Mouse (Mus musculus): Measurements from ENCODE around the gene Tsc22d3. TPM values are rescaled to one million over a fixed set of nuclear protein-coding genes. Genes with fewer than 3 reads are reported as not detected.

Gene Tsc22d3
- 10 to 100 TPM; 74.0 to 79.1 TPM for total RNA-seq (2021)
- long read RNA-seq, experiment 1, transcript Tsc22d3-202 (3 exons, 1,790 nt), result minor isoform, 24 of 97 reads
- long read RNA-seq, experiment 1, transcript Tsc22d3-201 (3 exons, 1,974 nt), result major isoform, 28 of 97 reads
- long read RNA-seq, experiment 1, partial matches to known transcripts, result 3 of 97 reads
- long read RNA-seq, experiment 1, other reads (novel, unspliced or antisense), result 41 of 97 reads
- long read RNA-seq, experiment 2, transcript Tsc22d3-203 (4 exons, 1,552 nt), result minor isoform, 5 of 130 reads
- long read RNA-seq, experiment 2, transcript Tsc22d3-201 (3 exons, 1,974 nt), result minor isoform, 29 of 130 reads
- long read RNA-seq, experiment 2, transcript Tsc22d3-202 (3 exons, 1,790 nt), result major isoform, 50 of 130 reads
- long read RNA-seq, experiment 2, partial matches to known transcripts, result 16 of 130 reads
- long read RNA-seq, experiment 2, other reads (novel, unspliced or antisense), result 29 of 130 reads

- DNase-seq (ENCODE audit: low spot score in 2 of 2), result peak in 1 of 2 experiments; percentile 5
Measured at GRCm38 (mm10) chrX:140600410-140601109, at the start of gene Tsc22d3. Gene Tsc22d3, minus strand, starts transcription at chrX:140600659.

DNA sequence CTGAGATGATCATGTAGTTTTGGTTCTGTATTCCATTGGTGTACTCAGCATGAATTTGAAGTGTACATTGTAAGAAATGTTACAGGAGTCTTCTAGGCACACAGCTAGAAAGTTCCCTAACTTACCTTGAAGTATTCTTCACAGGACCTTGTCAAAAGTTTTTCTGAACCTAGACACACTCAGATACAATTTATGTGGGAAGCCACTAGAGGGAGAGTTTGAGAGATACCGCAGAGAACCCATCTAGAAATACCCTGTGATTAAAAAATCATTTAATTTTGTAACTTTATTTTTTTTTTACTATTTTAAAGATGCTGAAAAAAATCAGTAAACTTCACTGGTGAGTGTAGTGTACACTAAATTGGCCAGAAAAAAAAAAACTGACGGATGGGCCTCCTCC is 39.1 kb upstream of the Tsc22d3 start:
- no peak for DNase-seq (ENCODE audit: low spot score in 2 of 2)

- no peak for DNase-seq (ENCODE audit: low spot score in 2 of 2)
Measured at GRCm38 (mm10) chrX:140638028-140638427, 37.6 kb upstream of the Tsc22d3 start.

DNA sequence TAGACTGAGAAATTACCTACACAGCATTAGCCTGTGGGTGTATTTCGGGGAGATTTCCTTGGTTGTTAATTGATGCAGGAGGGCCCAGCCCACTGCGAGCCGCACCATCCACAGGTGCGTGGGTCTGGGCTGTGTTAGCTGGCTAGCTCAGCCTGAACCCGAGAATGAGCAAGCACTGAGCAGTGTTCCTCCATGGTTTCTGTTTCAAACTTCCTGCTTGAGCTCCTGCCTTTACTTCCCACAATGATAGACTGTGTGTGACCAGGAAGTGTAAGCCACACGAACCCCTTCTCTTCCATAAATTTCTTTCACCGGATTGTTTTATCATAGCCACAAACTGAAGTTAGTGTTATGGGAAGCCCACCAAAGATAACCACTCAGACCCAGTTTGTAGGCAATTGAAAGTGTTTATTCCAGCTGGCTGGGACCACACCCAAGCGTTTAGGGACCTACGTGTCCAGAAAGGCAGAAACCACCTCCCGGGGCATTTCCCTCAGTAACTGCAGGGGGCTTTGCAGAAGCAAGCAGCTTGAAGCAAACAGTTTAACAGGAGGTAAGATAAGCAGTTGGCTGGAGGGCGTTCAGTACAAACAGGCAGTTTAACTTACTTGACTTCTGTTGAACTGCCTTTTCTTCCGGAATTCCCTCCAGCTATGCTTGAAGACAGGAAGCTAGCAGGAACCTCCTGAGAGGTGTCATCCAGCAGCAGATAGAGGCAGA is 24.6 kb upstream of the Tsc22d3 start:
- no peak for DNase-seq (ENCODE audit: low spot score in 2 of 2)

DNA sequence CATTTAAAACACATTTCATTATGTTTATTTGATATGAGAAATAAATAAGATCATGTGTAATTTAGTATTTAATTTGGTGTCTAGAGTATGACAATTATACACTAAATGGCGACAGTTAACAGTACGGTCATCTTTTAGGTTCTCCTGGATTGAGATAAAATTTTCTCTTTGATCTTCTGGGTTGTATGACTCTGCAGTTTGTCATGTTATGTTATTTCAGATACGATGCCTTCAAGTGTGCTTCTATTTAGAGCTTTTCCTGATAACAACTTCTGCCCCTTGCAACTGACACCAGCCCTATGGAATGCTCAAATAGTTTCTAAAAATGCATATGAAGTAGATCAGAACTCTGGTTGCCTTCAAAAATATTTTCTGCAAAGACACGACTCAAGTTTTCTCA is 9.5 kb upstream of the Tsc22d3 start:
- DNase-seq (ENCODE audit: low spot score in 2 of 2), result no peak

DNA sequence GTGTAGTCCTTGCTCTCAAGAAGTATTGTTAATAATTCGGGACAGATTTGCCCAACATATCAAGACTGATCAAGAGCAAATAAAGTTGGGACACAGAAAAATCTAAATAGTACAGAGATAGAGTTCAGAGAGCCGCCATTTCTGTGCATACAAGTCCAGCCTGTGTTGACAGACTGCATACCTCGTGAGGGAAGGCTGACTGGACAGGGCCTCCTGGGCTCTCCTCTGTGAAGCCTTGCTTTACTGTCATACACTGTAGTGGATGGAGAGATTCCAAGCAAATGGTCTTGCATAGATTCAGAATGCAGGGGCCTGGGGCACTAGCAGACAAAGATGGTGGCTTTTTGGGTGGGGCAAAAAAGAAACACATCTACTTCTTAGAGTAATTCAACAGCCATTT is 1.4 kb upstream of the Tsc22d3 start:
- no peak for DNase-seq (ENCODE audit: low spot score in 2 of 2)

- DNase-seq (ENCODE audit: low spot score in 2 of 2), result no peak
Measured at GRCm38 (mm10) chrX:140601311-140601710, 852 bp upstream of the Tsc22d3 start.

DNA sequence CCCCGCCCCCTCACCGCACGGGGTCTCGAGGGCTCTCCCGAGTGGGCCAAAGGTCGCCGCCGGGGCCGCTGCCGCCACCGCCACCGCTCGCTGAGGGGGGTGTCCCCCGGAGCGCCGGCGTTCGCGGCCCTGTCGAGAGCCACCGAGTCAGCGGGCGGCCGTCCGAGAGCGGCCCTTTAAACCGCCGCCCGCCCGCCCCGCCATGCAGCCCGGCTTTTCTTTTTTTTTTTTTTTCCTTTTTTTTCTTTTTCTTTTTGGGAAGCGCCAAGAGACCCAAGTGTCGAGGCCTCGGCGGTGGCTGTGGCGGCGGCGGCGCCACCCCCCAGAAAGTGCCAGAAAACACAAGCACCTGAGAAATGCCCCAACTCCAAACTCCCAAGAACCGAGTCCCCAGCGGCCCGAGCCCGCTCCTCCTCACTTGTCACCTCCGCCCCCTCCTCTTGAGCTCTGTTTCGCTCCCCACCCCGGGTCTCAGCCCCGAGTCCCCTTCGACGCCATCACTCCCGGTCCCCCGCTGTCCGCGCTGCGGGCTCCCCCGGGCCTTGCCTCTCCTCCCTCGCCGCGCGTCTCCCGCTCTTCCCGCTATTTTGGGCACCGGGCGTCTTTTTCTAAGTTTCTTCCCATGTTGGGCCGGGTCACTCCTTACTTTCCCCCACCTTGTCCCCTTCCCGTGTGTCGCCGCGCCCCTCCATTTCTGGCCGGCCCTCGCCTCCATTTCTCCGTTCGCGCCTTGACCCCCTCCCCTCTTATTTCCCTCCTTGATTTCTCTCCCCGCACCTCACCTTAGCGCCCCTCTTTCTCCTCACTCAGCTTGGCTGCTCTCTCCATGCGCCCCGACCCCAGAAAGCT is 674 bp downstream of the Tsc22d3 start:
- DNase-seq (ENCODE audit: low spot score in 2 of 2), result no peak

- peak; percentile 15 to 22 for DNase-seq (ENCODE audit: low spot score in 2 of 2)
Measured at GRCm38 (mm10) chrX:140598850-140599560, 1.5 kb downstream of the Tsc22d3 start.

GRCm38 (mm10) chrX:140598194-140598849 is 2.1 kb downstream of the Tsc22d3 start:
- no peak for DNase-seq (ENCODE audit: low spot score in 2 of 2)

DNA sequence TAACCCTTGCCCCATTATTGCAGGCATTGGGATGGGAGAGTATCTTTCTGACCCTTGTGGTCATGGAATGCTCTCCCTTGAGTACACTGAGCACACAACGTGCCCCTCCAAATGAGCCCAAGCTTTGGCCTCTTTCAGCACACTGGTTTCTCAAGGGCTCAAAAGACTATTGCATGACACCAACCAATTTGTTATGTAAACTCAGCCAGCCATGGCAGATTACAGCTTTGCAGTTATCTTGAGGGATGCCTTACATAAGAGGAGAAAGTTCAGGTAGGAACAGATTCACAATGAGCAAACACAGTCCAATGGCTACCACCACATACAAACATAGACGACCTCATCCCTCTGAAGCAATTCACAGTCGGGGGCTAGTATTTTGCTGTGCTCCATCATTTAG is 9.3 kb downstream of the Tsc22d3 start:
- no peak for DNase-seq (ENCODE audit: low spot score in 2 of 2)

DNA sequence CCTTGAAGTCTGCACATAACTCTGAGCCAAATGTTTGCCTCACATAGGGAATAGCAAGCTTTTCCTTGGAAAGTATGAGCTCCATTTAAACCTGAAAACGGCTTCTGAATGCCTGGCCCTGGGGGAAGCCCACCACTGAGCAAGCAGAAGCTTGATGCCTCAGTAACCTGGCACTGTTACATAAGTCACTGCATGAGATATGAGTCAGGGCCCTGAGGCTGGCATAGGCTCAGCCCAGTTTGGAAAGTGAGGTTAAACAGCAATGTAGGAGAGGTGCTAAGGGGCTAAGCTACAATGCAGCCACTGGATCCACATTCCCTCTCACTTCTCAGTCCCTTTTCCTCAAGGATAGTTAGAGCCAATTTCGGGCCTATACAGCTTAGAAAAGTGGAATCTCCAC is 10.3 kb downstream of the Tsc22d3 start:
- no peak for DNase-seq (ENCODE audit: low spot score in 2 of 2)

DNA sequence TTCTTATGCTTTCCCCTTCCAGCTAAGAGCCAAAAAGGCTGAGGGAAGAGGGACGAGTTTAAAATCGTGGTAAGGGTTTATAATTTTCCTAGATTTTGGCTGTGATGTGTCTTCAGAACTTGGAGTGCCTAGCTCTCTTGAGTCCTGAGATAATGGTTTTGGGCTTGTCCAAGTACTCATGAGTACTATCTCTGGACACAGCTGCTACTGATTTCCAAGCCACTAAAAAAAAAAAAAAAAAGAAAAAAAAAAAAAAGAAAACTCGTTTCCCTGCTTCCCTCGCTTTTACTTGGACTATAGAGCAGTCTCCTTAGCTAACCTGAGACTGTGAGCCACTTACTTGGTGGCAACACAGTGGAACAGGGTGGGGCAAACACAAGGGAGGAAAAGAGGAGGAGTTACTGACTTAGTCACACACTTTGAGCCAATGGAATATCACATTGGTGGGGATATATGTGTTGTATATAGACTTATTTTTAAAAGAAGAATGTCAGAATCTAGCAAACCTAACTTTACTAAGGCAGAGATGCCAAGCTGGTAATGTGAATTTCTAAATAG is 11.2 kb downstream of the Tsc22d3 start:
- DNase-seq (ENCODE audit: low spot score in 2 of 2), result no peak

DNA sequence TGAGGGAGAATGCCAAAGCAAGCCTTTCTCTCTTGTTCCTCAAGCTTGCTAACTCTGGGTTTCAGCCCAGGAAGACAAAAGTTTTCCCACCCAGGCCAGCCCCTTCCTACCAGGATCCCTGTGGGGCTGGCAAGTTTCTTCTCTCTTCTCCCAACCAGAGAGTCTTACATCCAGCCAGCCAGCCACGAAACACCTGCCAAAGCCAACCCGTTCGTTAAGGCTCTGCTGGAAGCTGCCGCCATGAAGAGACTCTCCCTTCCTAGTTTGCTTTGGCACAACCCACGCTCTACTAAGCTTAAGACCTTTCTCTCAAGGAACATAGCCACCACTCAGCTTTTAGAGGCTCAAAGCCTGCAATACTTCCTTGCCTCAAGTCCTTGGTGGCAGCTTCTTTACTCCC is 11.9 kb downstream of the Tsc22d3 start:
- DNase-seq (ENCODE audit: low spot score in 2 of 2), result no peak

DNA sequence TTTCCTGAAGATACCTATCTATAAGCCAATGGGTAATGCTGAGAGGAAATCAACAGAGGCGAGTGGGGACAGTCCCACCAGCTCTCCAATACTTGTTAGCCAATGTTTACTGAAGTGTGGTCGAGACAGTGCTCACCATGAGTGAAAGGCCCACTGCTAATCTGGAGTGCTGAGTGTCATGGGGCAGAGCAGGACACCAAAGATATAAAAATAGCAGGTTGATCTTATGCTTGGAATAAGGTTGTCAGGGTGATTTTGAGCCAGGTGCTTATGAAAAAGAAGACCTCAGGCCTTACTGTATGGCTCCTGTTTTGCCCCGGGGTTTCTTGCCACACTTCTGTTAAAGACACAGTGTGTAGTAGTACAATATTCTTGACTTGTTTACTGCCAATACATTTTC is 20.0 kb downstream of the Tsc22d3 start:
- no peak for DNase-seq (ENCODE audit: low spot score in 2 of 2)

- DNase-seq (ENCODE audit: low spot score in 2 of 2), result no peak
Measured at GRCm38 (mm10) chrX:140575636-140576035, 24.8 kb downstream of the Tsc22d3 start.

DNA sequence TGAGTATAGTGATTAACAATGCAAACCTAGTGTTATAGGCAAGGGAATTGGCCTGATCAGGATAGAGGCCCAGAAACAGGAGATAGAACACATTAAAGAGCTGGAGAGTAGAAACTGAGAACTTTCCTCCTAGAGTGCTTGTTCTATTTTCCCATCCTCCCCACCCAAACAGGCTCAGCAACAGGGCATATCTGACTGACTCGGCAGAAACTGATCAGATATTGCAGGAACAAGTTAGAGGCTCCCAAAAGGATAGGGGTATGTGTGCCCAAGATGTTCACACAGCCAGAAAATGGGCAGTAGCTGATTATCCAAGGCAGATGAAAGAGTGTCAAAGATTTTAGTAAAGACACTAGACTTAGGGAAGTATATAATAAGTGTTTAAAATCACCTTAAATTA is 25.3 kb downstream of the Tsc22d3 start:
- no peak for DNase-seq (ENCODE audit: low spot score in 2 of 2)

GRCm38 (mm10) chrX:140572702-140573338 is 27.6 kb downstream of the Tsc22d3 start:
- no peak for DNase-seq (ENCODE audit: low spot score in 2 of 2)

DNA sequence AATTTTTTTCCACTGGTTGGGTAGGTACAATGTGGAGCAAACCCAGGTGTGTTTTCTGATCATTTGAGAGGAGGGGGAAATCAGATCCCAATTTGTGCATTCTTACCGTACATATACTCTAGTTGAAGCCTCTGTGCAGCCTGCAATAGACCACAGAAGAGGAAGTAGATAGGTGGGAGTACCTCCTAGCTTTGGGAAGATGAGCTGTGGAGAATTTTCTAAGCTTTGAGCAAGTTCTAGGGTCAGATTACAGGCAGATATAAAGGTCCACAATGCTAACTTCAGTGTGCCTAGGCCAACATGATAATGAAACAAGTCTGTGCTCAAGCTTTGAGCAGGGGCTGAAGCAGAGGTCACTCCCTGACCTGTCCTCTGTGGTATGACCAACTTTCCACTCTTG is 30.9 kb downstream of the Tsc22d3 start:
- no peak for DNase-seq (ENCODE audit: low spot score in 2 of 2)
